Mouse (Mus musculus): ENCODE measurements around the gene Mef2b.

The Mef2b gene

DNA sequence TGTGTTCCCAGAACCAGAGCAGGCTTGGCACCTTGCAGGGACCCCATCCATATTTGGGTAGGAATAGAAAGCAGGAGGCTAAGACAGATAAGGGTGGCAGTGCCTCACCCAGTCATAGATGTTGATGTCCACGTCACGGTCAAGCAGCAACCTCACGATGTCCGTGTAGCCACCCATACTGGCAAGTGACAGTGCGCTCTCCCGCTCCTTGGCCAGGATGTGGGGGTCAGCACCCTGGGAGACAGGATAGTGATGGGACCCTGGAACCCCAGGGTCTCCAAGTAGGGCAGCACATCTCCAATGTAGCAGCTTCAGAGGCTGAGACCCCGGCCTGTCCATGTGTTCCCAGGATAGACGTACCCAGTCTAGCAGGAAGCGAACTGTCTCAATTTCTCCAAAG is 4.6 kb upstream of the Mef2b start:
- DNase-seq: no peak

GRCm38 (mm10) chr8:70136591-70136990 is 2.9 kb upstream of the Mef2b start:
- no peak for DNase-seq

DNA sequence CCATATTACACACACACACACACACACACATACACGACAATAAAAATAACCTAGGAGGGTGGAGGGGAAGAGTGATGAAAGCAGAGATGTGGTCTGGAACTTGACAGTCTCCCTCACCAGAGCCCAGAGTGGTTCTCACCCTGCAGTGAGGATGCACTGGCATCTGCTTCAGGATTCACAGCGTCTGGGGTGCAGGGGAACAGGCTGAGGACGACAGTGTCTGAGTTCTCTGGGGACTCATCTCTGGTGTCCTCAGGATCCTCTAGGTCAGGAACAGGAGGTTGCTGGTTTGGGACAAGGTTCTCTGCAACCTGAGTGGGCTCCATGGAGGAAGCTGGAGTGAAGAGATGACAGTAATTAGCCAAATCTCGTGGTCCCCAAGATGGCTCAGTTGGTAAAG is 1.6 kb upstream of the Mef2b start:
- DNase-seq: no peak

GRCm38 (mm10) chr8:70139981-70140380 is 470 bp downstream of the Mef2b start:
- DNase-seq: no peak

GRCm38 (mm10) chr8:70147678-70148607 is 8.4 kb downstream of the Mef2b start:
- peak; percentile 75 for DNase-seq

- no peak for DNase-seq
Observed at GRCm38 (mm10) chr8:70150158-70150557, 10.6 kb downstream of the Mef2b start.

- DNase-seq: peak; percentile 88
Observed at GRCm38 (mm10) chr8:70152537-70153257, 13.2 kb downstream of the Mef2b start.

DNA sequence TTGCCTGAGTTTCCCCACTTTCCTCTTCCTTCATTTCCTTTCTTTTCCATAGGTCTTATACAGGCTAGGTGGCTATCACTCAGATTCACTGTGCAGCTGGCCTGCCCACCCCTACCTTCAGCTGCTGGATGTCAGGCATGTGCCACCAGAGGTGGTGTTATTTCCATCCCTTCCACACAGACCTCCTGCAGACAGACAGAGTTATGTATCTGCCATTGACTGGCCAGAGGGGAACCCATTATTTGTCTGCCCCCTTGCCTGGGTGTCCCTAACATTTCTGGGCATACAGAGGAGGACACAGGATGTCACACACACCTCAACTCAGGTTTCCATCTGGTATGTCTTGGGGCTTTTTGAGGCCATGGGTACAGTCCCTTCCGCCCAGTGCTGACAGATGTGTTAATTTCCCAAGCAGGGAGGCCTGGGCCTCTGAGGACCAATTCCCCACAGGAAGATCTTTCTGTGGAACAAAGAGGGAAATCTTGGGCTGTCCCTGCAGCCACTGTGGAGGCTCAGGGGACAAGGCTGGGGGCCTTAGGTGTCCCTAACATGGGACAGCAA is 17.8 kb downstream of the Mef2b start:
- DNase-seq: no peak

DNA sequence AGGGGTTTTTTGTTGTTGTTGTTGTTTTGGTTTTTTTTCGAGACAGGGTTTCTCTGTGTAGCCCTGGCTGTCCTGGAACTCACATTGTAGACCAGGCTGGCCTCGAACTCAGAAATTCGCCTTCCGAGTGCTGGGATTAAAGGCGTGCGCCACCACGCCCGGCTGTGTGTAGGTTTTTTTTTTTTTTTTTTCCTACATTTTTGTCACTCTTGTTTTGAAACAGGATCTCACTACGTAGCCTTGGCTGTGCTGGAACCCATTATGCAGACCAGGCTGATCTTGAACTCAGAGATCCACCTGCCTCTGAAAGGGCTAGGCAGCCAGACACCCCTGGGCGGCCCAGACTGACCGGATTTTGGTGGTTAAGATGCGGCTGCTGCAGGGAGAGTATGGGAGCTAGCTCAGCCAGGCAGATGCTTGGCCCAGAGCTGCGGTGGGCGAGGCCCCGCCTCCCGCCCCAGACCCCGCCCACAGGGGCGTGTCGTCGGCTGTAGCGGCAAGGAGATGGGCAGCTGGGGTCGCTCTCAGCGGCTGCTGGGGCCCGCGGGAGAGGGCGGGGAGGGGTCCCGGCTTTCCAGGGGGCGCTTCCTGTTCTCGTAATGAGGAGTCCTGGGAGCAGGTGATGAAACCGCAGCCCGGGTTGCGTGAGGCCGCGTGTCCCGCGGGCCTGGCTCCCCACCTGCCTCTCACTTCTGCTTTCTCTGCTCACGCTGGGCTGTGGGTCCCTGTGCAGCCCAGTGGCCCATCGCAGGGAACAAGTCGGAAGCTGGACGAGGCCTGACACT is 18.8 kb downstream of the Mef2b start:
- DNase-seq: peak; percentile 91

GRCm38 (mm10) chr8:70159211-70159610 is 19.7 kb downstream of the Mef2b start:
- no peak for DNase-seq

DNA sequence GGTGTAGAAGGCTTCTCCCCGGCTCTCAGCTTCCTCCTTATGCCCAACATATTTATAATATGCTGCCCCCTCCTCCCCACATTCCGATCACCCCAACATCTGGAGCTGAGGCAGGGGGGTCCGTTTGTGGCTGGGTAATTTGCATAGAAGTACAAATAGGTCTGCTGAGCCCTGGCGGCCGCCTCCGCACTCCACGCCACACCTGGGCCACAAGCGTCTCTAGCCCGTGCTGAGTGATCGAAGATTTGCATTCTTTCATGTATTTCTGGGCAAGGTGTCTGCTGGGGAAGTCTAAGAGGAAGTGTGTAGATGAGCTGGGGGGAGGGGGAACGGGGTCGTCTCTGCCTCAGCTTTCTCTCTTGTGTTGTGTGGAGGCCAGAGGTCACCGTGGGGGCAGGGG is 20.5 kb downstream of the Mef2b start:
- peak; percentile 62 for DNase-seq

GRCm38 (mm10) chr8:70163316-70163715 is 23.8 kb downstream of the Mef2b start:
- DNase-seq: no peak

- DNase-seq: peak; percentile 89
Observed at GRCm38 (mm10) chr8:70166504-70167110, 27.1 kb downstream of the Mef2b start.

DNA sequence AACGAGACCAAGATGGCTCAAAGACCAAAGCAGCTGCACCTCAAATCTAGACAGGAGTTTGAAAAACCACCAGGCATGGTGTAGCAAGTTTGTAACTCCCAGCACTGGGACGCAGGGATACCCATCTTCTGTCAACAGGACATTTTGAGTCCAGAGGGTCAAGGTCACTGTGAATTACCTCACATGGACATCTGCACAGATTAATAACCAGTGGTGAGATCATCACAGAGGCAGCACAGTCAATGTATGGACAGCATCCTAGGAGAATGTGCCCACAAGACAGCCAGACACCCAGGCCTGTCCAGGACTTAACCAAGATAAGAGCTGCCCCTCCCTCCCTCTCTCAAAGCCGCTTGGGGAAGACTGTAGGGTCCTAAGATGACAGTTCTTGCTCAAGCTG is 30.6 kb downstream of the Mef2b start:
- no peak for DNase-seq

DNA sequence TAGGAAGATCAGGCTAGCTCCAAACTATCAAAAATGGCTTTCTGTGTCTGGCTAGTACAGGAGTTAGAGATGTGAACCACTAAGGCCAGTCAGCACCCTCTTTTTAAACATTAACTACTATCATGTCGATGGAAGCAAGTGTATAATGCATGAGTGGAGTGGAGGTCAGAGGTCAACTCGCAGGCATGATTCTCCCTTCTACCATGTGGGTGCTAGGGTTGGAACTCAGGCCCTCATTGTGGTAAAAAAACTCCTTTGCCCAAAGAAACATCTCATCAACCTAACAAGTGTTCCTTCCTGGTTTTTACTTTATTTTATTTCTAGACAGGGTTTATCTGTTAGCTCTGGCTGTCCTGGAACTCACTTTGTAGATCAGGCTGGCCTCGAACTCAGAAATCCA is 31.2 kb downstream of the Mef2b start:
- no peak for DNase-seq

- no peak for DNase-seq
Observed at GRCm38 (mm10) chr8:70171240-70171639, 31.7 kb downstream of the Mef2b start.

DNA sequence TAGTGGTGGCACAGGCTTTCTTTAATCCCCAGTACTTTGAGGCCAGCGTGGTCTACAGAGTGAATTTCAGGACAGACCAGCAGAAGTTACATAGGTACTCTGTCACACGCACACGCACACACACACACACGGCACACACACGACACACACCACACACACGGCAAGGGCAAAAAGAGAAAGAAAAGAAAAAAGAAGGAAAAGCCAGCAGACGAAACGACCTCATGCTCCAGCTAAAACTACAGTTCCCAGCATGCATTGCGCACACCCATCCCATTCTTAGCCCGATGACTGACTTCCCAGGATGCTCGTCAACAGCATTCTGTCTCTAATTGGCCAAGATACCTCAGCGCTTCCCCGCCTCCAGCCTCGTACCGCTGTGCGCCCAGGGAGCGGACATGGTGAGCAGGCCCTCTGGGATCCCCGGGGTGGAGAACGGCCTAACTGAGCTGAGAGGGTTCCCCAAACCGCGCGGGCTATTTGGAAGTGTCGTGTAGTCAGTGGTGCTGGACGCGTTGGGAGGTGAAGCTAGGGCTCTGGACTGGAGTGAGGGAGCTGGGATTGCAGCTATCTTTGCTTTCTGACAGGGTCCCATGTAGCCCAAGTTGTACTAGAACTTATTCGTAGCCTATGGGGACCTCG is 32.7 kb downstream of the Mef2b start, which contains the start of gene Tmem161a:
Gene Tmem161a (plus strand): TSS at position 314 of the 639 bp plus-strand sequence.
- peak; percentile 91 for DNase-seq

GRCm38 (mm10) chr8:70173320-70173719 is 33.8 kb downstream of the Mef2b start:
- DNase-seq: no peak

DNA sequence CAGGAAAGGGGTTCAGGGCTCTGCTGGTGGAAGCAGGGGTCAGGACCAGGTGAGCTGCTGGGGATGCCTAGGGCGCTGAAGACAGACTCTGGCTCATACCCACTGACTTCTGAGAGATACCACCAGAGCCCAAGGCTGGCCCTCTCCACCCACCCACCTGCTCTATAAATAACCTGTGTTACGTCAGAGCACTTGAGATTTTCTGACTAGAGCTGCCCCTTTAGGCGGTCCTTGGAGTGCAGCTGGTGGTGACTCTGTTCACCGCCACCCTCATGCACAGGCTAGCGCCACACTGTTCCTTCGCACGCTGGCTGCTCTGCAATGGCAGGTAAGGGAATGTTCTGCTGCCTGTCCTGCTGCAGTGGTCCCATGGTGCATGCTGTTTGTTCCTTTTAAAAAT is 34.6 kb downstream of the Mef2b start:
- DNase-seq: no peak

DNA sequence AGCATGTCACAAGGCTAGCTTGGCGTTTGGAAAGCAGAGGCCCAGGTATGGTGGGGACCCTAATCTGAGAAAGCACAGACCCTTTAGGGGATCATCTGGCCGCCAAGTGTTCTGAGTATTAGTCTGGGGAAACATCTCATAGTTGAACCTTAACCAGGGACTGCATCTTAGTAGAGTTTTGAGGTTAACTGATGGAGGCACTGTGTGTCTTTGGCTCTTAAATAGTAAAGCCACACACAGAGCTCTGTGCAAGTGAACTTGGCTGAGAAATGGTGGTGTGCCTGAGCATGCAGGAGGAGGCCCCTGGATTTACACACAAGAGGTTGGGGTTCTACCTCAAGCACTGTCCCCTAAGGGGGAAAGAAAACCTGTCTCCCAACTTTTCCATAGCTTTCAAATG is 38.7 kb downstream of the Mef2b start:
- DNase-seq: no peak

- no peak for DNase-seq
Observed at GRCm38 (mm10) chr8:70179082-70179481, 39.6 kb downstream of the Mef2b start.
